Mouse (Mus musculus): ENCODE measurements at regions not wholly inside any gene's neighbourhood (a gene's known extent, or its start where the extent isn't known, plus 50 kb on each side); places are given as distances from the start of the nearest gene placed in this dataset.

GRCm38 (mm10) chr8:54330106-54330505, 199.3 kb upstream of the Asb5 start:
- ATAC-seq (ENCODE audit: insufficient number of reproducible peaks, low FRiP score), result no peak
- Histone ChIP-seq H3K4me3 (no peak overlapping the region), H3K4me2 (no peak overlapping the region), H3K4me1 (replicated peaks) (no peaks in the 10 kb centered on the region), H3K9ac (no peak overlapping the region), H3K9me3 (replicated peaks) (no peaks in the 10 kb centered on the region), H3K27ac (ENCODE audit: poor library complexity, severe bottlenecking) (no peak overlapping the region), H3K27me3 (replicated peaks) (no peaks in the 10 kb centered on the region), H3K36me3 (no peaks in the 10 kb centered on the region)
- WGBS, result 63% methylated on average over 1 of the region's 1 CpGs

- ATAC-seq (ENCODE audit: insufficient number of reproducible peaks, low FRiP score), result no peak
- 38% methylated on average over 1 of the region's 1 CpGs for WGBS
- H3K9me3 ChIP-seq (replicated peaks), result no peaks in the 10 kb centered on the region
Measured at GRCm38 (mm10) chr8:54331883-54332282, 197.5 kb upstream of the Asb5 start.

GRCm38 (mm10) chr8:54351123-54351522, 178.3 kb upstream of the Asb5 start:
- Histone ChIP-seq H3K27ac (ENCODE audit: poor library complexity, severe bottlenecking) (no peak overlapping the region), H3K36me3 (no peaks in the 10 kb centered on the region), H3K9ac (no peak overlapping the region), H3K4me2 (no peak overlapping the region), H3K9me3 (replicated peaks) (no peaks in the 10 kb centered on the region), H3K27me3 (replicated peaks) (no peaks in the 10 kb centered on the region), H3K4me3 (no peak overlapping the region), H3K4me1 (replicated peaks) (no peaks in the 10 kb centered on the region)
- 74% methylated on average over 6 of the region's 6 CpGs for WGBS
- no peak for ATAC-seq (ENCODE audit: insufficient number of reproducible peaks, low FRiP score)

More at GRCm38 (mm10) chr8:54331883-54332282, 197.5 kb upstream of the Asb5 start:
- no peak overlapping the region for H3K4me2 ChIP-seq
- H3K27me3 ChIP-seq (replicated peaks), result no peaks in the 10 kb centered on the region
- no peak overlapping the region for H3K4me3 ChIP-seq
- H3K9ac ChIP-seq, result no peak overlapping the region
- H3K27ac ChIP-seq (ENCODE audit: poor library complexity, severe bottlenecking), result no peak overlapping the region
- no peaks in the 10 kb centered on the region for H3K4me1 ChIP-seq (replicated peaks)
- no peaks in the 10 kb centered on the region for H3K36me3 ChIP-seq

GRCm38 (mm10) chr8:54361716-54362115, 167.7 kb upstream of the Asb5 start:
- WGBS, result 10% methylated on average over 3 of the region's 3 CpGs
- H3K27ac ChIP-seq (ENCODE audit: poor library complexity, severe bottlenecking), result no peak overlapping the region
- no peak for ATAC-seq (ENCODE audit: insufficient number of reproducible peaks, low FRiP score)
- no peak overlapping the region for H3K4me2 ChIP-seq
- H3K27me3 ChIP-seq (replicated peaks), result no peaks in the 10 kb centered on the region
- H3K4me1 ChIP-seq (replicated peaks), result 0 out of 2 replicates have a peak, but pooled peaks cover 2% of the 10 kb centered on the region
- no peak overlapping the region for H3K4me3 ChIP-seq
- no peaks in the 10 kb centered on the region for H3K9me3 ChIP-seq (replicated peaks)
- H3K9ac ChIP-seq, result no peak overlapping the region
- no peaks in the 10 kb centered on the region for H3K36me3 ChIP-seq

- no peak for ATAC-seq (ENCODE audit: insufficient number of reproducible peaks, low FRiP score)
- 85% methylated on average over 4 of the region's 4 CpGs for WGBS
- H3K4me2 ChIP-seq, result no peak overlapping the region
- H3K27me3 ChIP-seq (replicated peaks), result no peaks in the 10 kb centered on the region
- H3K36me3 ChIP-seq, result no peaks in the 10 kb centered on the region
- no peak overlapping the region for H3K27ac ChIP-seq (ENCODE audit: poor library complexity, severe bottlenecking)
- no peak overlapping the region for H3K9ac ChIP-seq
- no peak overlapping the region for H3K4me3 ChIP-seq
- H3K9me3 ChIP-seq (replicated peaks), result no peaks in the 10 kb centered on the region
- no peaks in the 10 kb centered on the region for H3K4me1 ChIP-seq (replicated peaks)
Measured at GRCm38 (mm10) chr8:54370501-54370900, 158.9 kb upstream of the Asb5 start.

- no peak overlapping the region for H3K9ac ChIP-seq
- H3K4me2 ChIP-seq, result no peak overlapping the region
- ATAC-seq (ENCODE audit: insufficient number of reproducible peaks, low FRiP score), result no peak
- H3K4me3 ChIP-seq, result no peak overlapping the region
- no peaks in the 10 kb centered on the region for H3K9me3 ChIP-seq (replicated peaks)
- no peaks in the 10 kb centered on the region for H3K27me3 ChIP-seq (replicated peaks)
- 18% methylated on average over 2 of the region's 2 CpGs for WGBS
- no peaks in the 10 kb centered on the region for H3K36me3 ChIP-seq
- no peaks in the 10 kb centered on the region for H3K4me1 ChIP-seq (replicated peaks)
- H3K27ac ChIP-seq (ENCODE audit: poor library complexity, severe bottlenecking), result no peak overlapping the region
Measured at GRCm38 (mm10) chr8:54371073-54371472, 158.3 kb upstream of the Asb5 start.

GRCm38 (mm10) chr8:54372921-54373320, 156.5 kb upstream of the Asb5 start:
- Histone ChIP-seq H3K4me3 (no peak overlapping the region), H3K9ac (no peak overlapping the region), H3K27me3 (replicated peaks) (no peaks in the 10 kb centered on the region), H3K9me3 (replicated peaks) (no peaks in the 10 kb centered on the region), H3K4me2 (no peak overlapping the region), H3K4me1 (replicated peaks) (no peaks in the 10 kb centered on the region; the same call in 1 of the 2 replicates), H3K36me3 (no peaks in the 10 kb centered on the region), H3K27ac (ENCODE audit: poor library complexity, severe bottlenecking) (no peak overlapping the region)
- 81% methylated on average over 1 of the region's 1 CpGs for WGBS
- no peak for ATAC-seq (ENCODE audit: insufficient number of reproducible peaks, low FRiP score)

- WGBS, result 26% methylated on average over 3 of the region's 3 CpGs
- H3K27me3 ChIP-seq (replicated peaks), result no peaks in the 10 kb centered on the region
- no peak for ATAC-seq (ENCODE audit: insufficient number of reproducible peaks, low FRiP score)
- H3K36me3 ChIP-seq, result no peaks in the 10 kb centered on the region
- no peak overlapping the region for H3K4me2 ChIP-seq
- H3K9ac ChIP-seq, result no peak overlapping the region
- peak overlapping the region; percentile 54; the same call in 1 of the 2 replicates for H3K27ac ChIP-seq (ENCODE audit: poor library complexity, severe bottlenecking)
- H3K9me3 ChIP-seq (replicated peaks), result no peaks in the 10 kb centered on the region
- H3K4me1 ChIP-seq (replicated peaks), result no peaks in the 10 kb centered on the region; the same call in 1 of the 2 replicates
- H3K4me3 ChIP-seq, result no peak overlapping the region
Measured at GRCm38 (mm10) chr8:54375373-54376098, 153.8 kb upstream of the Asb5 start.

- Histone ChIP-seq H3K4me1 (replicated peaks) (no peaks in the 10 kb centered on the region; the same call in 1 of the 2 replicates), H3K4me2 (no peak overlapping the region), H3K4me3 (no peak overlapping the region), H3K9ac (no peak overlapping the region), H3K27ac (ENCODE audit: poor library complexity, severe bottlenecking) (no peak overlapping the region), H3K36me3 (no peaks in the 10 kb centered on the region), H3K27me3 (replicated peaks) (no peaks in the 10 kb centered on the region), H3K9me3 (replicated peaks) (no peaks in the 10 kb centered on the region)
- ATAC-seq (ENCODE audit: insufficient number of reproducible peaks, low FRiP score), result no peak
- 59% methylated on average over 2 of the region's 2 CpGs for WGBS
Measured at GRCm38 (mm10) chr8:54380191-54380590, 149.2 kb upstream of the Asb5 start.

GRCm38 (mm10) chr8:54392866-54393265, 136.5 kb upstream of the Asb5 start:
- Histone ChIP-seq H3K27me3 (replicated peaks) (no peaks in the 10 kb centered on the region), H3K9ac (no peak overlapping the region), H3K9me3 (replicated peaks) (no peaks in the 10 kb centered on the region), H3K27ac (ENCODE audit: poor library complexity, severe bottlenecking) (no peak overlapping the region), H3K4me1 (replicated peaks) (peaks cover 10% of the 10 kb centered on the region), H3K4me3 (no peak overlapping the region), H3K36me3 (no peaks in the 10 kb centered on the region), H3K4me2 (no peak overlapping the region)
- no peak for ATAC-seq (ENCODE audit: insufficient number of reproducible peaks, low FRiP score)

GRCm38 (mm10) chr8:54393466-54394197, 135.7 kb upstream of the Asb5 start:
- no peaks in the 10 kb centered on the region for H3K9me3 ChIP-seq (replicated peaks)
- H3K9ac ChIP-seq, result no peak overlapping the region
- H3K27me3 ChIP-seq (replicated peaks), result no peaks in the 10 kb centered on the region
- H3K4me1 ChIP-seq (replicated peaks), result peaks cover 10% of the 10 kb centered on the region
- no peak overlapping the region for H3K4me3 ChIP-seq
- no peak overlapping the region for H3K27ac ChIP-seq (ENCODE audit: poor library complexity, severe bottlenecking)
- H3K4me2 ChIP-seq, result no peak overlapping the region
- no peaks in the 10 kb centered on the region for H3K36me3 ChIP-seq
- ATAC-seq (ENCODE audit: insufficient number of reproducible peaks, low FRiP score), result peak; percentile 55; the same call in 1 of the 2 replicates
- WGBS, result 34% methylated on average over 12 of the region's 12 CpGs
